Mouse (Mus musculus) lung, postnatal 25 days (tissue): Measurements from ENCODE around the gene Polr2g.
"Not testable (repeated sequence)": the region's sequence is repeated elsewhere in the genome, so short reads cannot be mapped to it uniquely, and the experiment has no call there.

Experiments
- DNase-seq: peaks from one replicate; pipeline ENCODE4 v3.0.0; 2022; ENCODE audit warnings: low spot score

Polr2g gene

GRCm38 (mm10) chr19:8798264-8798946 lies at the start of gene Polr2g:
Gene Polr2g (minus strand): TSS chr19:8798577.
- peak; percentile 92 for DNase-seq

- peak; percentile 81 for DNase-seq
These were observed 46.2 kb upstream of the Polr2g start for GRCm38 (mm10) chr19:8844371-8845129.

GRCm38 (mm10) chr19:8842961-8843360 lies 44.6 kb upstream of the Polr2g start:
- DNase-seq = peak; percentile 46

- no peak for DNase-seq
These were observed 42.6 kb upstream of the Polr2g start for GRCm38 (mm10) chr19:8841012-8841411.

GRCm38 (mm10) chr19:8839908-8840791 lies 41.8 kb upstream of the Polr2g start:
- DNase-seq = peak; percentile 82

GRCm38 (mm10) chr19:8839103-8839907 lies 40.9 kb upstream of the Polr2g start, which contains the start of gene Gng3:
Gene Gng3 (minus strand): TSS chr19:8839194.
- DNase-seq = no peak

GRCm38 (mm10) chr19:8838041-8838730 lies 39.8 kb upstream of the Polr2g start:
- DNase-seq = no peak

GRCm38 (mm10) chr19:8837251-8837791 lies 38.9 kb upstream of the Polr2g start, which contains the start of gene Bscl2:
Gene Bscl2 (plus strand): TSS chr19:8837467.
- DNase-seq = peak; percentile 80

GRCm38 (mm10) chr19:8836327-8836726 lies 38.0 kb upstream of the Polr2g start:
- not testable (repeated sequence) for DNase-seq

GRCm38 (mm10) chr19:8832971-8833370 lies 34.6 kb upstream of the Polr2g start:
- DNase-seq = no peak

GRCm38 (mm10) chr19:8831262-8831661 lies 32.9 kb upstream of the Polr2g start:
- DNase-seq = no peak

- DNase-seq = no peak
These were observed 32.3 kb upstream of the Polr2g start for GRCm38 (mm10) chr19:8830664-8831063.

GRCm38 (mm10) chr19:8829660-8830059 lies 31.3 kb upstream of the Polr2g start, which contains the start of gene AC129217.1:
Gene AC129217.1 (plus strand): TSS chr19:8829773.
- DNase-seq = no peak

GRCm38 (mm10) chr19:8822696-8823095 lies 24.3 kb upstream of the Polr2g start:
- DNase-seq = no peak

GRCm38 (mm10) chr19:8821146-8821545 lies 22.8 kb upstream of the Polr2g start:
- DNase-seq = no peak

GRCm38 (mm10) chr19:8820424-8820956 lies 22.1 kb upstream of the Polr2g start:
- DNase-seq = no peak

- DNase-seq = peak; percentile 99
These were observed 21.4 kb upstream of the Polr2g start, which contains the start of gene Hnrnpul2 for GRCm38 (mm10) chr19:8819596-8820423. Gene Hnrnpul2 (plus strand): TSS chr19:8820010.

GRCm38 (mm10) chr19:8818801-8819595 lies 20.6 kb upstream of the Polr2g start, which contains the start of gene Ttc9c:
Gene Ttc9c (minus strand): TSS chr19:8819333.
- DNase-seq = peak; percentile 99
